Mouse (Mus musculus): ENCODE data around the gene Arl9. TPM values are rescaled to one million over a fixed set of nuclear protein-coding genes. Genes with fewer than 3 reads are reported as not detected.
"Not testable (repeated sequence)": the region's sequence is repeated elsewhere in the genome, so short reads cannot be mapped to it uniquely, and the experiment has no call there.

Arl9 gene
- polyA plus RNA-seq (2016; fragmentation: Nextera tagmentation; extraction: Ambion mirVana): not detected in 2 replicates

GRCm38 (mm10) chr5:77004051-77004821 lies at the start of gene Arl9:
Gene Arl9 (plus strand): TSS chr5:77004055.
- ATAC-seq (ENCODE audit: low FRiP score, low read depth): no peak
- Histone ChIP-seq H3K4me2 (replicated peaks) (no peak within 1 kb of the TSS), H3K27ac (replicated peaks) (no peak within 1 kb of the TSS), H3K9ac (replicated peaks) (no peak within 1 kb of the TSS), H3K36me3 (peaks cover 18% of the 10 kb centered on the region), H3K4me3 (no peak within 1 kb of the TSS), H3K27me3 (no peaks in the 10 kb centered on the region), H3K9me3 (no peaks in the 10 kb centered on the region), H3K4me1 (no peaks in the 10 kb centered on the region)
- 96% methylated on average over 6 of the region's 6 CpGs for WGBS

- Histone ChIP-seq H3K4me1 (peaks cover 24% of the 10 kb centered on the region), H3K27me3 (no peaks in the 10 kb centered on the region), H3K4me3 (no peak overlapping the region), H3K4me2 (replicated peaks) (no peak overlapping the region), H3K9ac (replicated peaks) (no peak overlapping the region), H3K36me3 (peaks cover 36% of the 10 kb centered on the region), H3K9me3 (no peaks in the 10 kb centered on the region), H3K27ac (replicated peaks) (no peak overlapping the region)
- no peak for ATAC-seq (ENCODE audit: low FRiP score, low read depth)
- 86% methylated on average over 6 of the region's 6 CpGs for WGBS
Observed at GRCm38 (mm10) chr5:76954271-76954900, 49.5 kb upstream of the Arl9 start.

- Histone ChIP-seq H3K36me3 (peaks cover 46% of the 10 kb centered on the region), H3K4me2 (replicated peaks) (no peak overlapping the region), H3K9ac (replicated peaks) (no peak overlapping the region), H3K27ac (replicated peaks) (no peak overlapping the region), H3K4me1 (peaks cover 14% of the 10 kb centered on the region), H3K27me3 (no peaks in the 10 kb centered on the region), H3K9me3 (no peaks in the 10 kb centered on the region), H3K4me3 (no peak overlapping the region)
- ATAC-seq (ENCODE audit: low FRiP score, low read depth): no peak
- WGBS: 94% methylated on average over 4 of the region's 4 CpGs
Observed at GRCm38 (mm10) chr5:76955474-76955873, 48.4 kb upstream of the Arl9 start.

- H3K27ac ChIP-seq (replicated peaks): no peak overlapping the region
- H3K9ac ChIP-seq (replicated peaks): no peak overlapping the region
- peaks cover 4% of the 10 kb centered on the region; the same call in 1 of the 2 replicates for H3K4me1 ChIP-seq
- 93% methylated on average over 1 of the region's 1 CpGs for WGBS
- no peak overlapping the region for H3K4me3 ChIP-seq
- H3K4me2 ChIP-seq (replicated peaks): no peak overlapping the region
- no peaks in the 10 kb centered on the region for H3K27me3 ChIP-seq
- peaks cover 71% of the 10 kb centered on the region for H3K36me3 ChIP-seq
- ATAC-seq (ENCODE audit: low FRiP score, low read depth): no peak
- H3K9me3 ChIP-seq: no peaks in the 10 kb centered on the region
Observed at GRCm38 (mm10) chr5:76957954-76958353, 45.9 kb upstream of the Arl9 start.

GRCm38 (mm10) chr5:76959587-76959986 lies 44.3 kb upstream of the Arl9 start:
- no peaks in the 10 kb centered on the region for H3K4me1 ChIP-seq
- H3K9ac ChIP-seq (replicated peaks): no peak overlapping the region
- no peaks in the 10 kb centered on the region for H3K9me3 ChIP-seq
- no peak overlapping the region for H3K4me2 ChIP-seq (replicated peaks)
- peaks cover 83% of the 10 kb centered on the region for H3K36me3 ChIP-seq
- ATAC-seq (ENCODE audit: low FRiP score, low read depth): no peak
- 87% methylated on average over 5 of the region's 5 CpGs for WGBS
- no peak overlapping the region for H3K4me3 ChIP-seq
- H3K27me3 ChIP-seq: no peaks in the 10 kb centered on the region
- H3K27ac ChIP-seq (replicated peaks): no peak overlapping the region

- H3K36me3 ChIP-seq: peaks cover 82% of the 10 kb centered on the region
- no peaks in the 10 kb centered on the region for H3K27me3 ChIP-seq
- no peak for ATAC-seq (ENCODE audit: low FRiP score, low read depth)
- WGBS: 84% methylated on average over 11 of the region's 11 CpGs
- H3K4me2 ChIP-seq (replicated peaks): no peak overlapping the region
- H3K9me3 ChIP-seq: no peaks in the 10 kb centered on the region
- no peaks in the 10 kb centered on the region for H3K4me1 ChIP-seq
- H3K4me3 ChIP-seq: no peak overlapping the region
- no peak overlapping the region for H3K27ac ChIP-seq (replicated peaks)
- H3K9ac ChIP-seq (replicated peaks): no peak overlapping the region
Observed at GRCm38 (mm10) chr5:76962545-76962944, 41.3 kb upstream of the Arl9 start.

- Histone ChIP-seq H3K27ac (replicated peaks) (no peak overlapping the region), H3K4me2 (replicated peaks) (no peak overlapping the region), H3K27me3 (no peaks in the 10 kb centered on the region), H3K9me3 (no peaks in the 10 kb centered on the region), H3K9ac (replicated peaks) (no peak overlapping the region), H3K4me1 (no peaks in the 10 kb centered on the region), H3K36me3 (peaks cover 82% of the 10 kb centered on the region), H3K4me3 (no peak overlapping the region)
- 90% methylated on average over 3 of the region's 3 CpGs for WGBS
- ATAC-seq (ENCODE audit: low FRiP score, low read depth): no peak
Observed at GRCm38 (mm10) chr5:76964651-76965050, 39.2 kb upstream of the Arl9 start.

- H3K4me2 ChIP-seq (replicated peaks): no peak overlapping the region
- H3K9me3 ChIP-seq: no peaks in the 10 kb centered on the region
- no peaks in the 10 kb centered on the region for H3K27me3 ChIP-seq
- WGBS: 85% methylated on average over 5 of the region's 5 CpGs
- no peak for ATAC-seq (ENCODE audit: low FRiP score, low read depth)
- peaks cover 9% of the 10 kb centered on the region for H3K4me1 ChIP-seq
- no peak overlapping the region for H3K27ac ChIP-seq (replicated peaks)
- no peak overlapping the region for H3K9ac ChIP-seq (replicated peaks)
- peaks cover 46% of the 10 kb centered on the region for H3K36me3 ChIP-seq
- H3K4me3 ChIP-seq: no peak overlapping the region
Observed at GRCm38 (mm10) chr5:76969250-76969649, 34.6 kb upstream of the Arl9 start.

GRCm38 (mm10) chr5:76971115-76971514 lies 32.7 kb upstream of the Arl9 start:
- whole genome bisulfite sequencing: 91% methylated on average over 1 of the region's 1 CpGs
- H3K9me3 ChIP-seq; H3K9ac ChIP-seq (replicated peaks); H3K27me3 ChIP-seq; ATAC-seq (ENCODE audit: low FRiP score, low read depth); H3K4me3 ChIP-seq; H3K27ac ChIP-seq (replicated peaks); H3K4me2 ChIP-seq (replicated peaks): not testable (repeated sequence)
- peaks cover 36% of the 10 kb centered on the region for H3K36me3 ChIP-seq
- H3K4me1 ChIP-seq: peaks cover 17% of the 10 kb centered on the region

GRCm38 (mm10) chr5:76973488-76973887 lies 30.4 kb upstream of the Arl9 start:
- Histone ChIP-seq H3K27ac (replicated peaks) (no peak overlapping the region), H3K4me1 (peaks cover 17% of the 10 kb centered on the region), H3K9ac (replicated peaks) (peak overlapping the region; percentile 82; the same call in 1 of the 2 replicates), H3K4me3 (peak overlapping the region; percentile 88), H3K27me3 (no peaks in the 10 kb centered on the region), H3K9me3 (no peaks in the 10 kb centered on the region), H3K4me2 (replicated peaks) (peak overlapping the region; percentile 91), H3K36me3 (peaks cover 27% of the 10 kb centered on the region)
- 74% methylated on average over 3 of the region's 3 CpGs for WGBS
- no peak for ATAC-seq (ENCODE audit: low FRiP score, low read depth)

- no peaks in the 10 kb centered on the region for H3K9me3 ChIP-seq
- ATAC-seq (ENCODE audit: low FRiP score, low read depth): peak; percentile 52
- peaks cover 17% of the 10 kb centered on the region for H3K4me1 ChIP-seq
- H3K27me3 ChIP-seq: no peaks in the 10 kb centered on the region
- peaks cover 26% of the 10 kb centered on the region for H3K36me3 ChIP-seq
- H3K27ac ChIP-seq (replicated peaks): peak overlapping the region; percentile 84; the same call in 1 of the 2 replicates
- 3% methylated on average over 17 of the region's 17 CpGs for WGBS
- peak overlapping the region; percentile 88 for H3K4me3 ChIP-seq
- H3K9ac ChIP-seq (replicated peaks): peak overlapping the region; percentile 82
- H3K4me2 ChIP-seq (replicated peaks): peak overlapping the region; percentile 91
Observed at GRCm38 (mm10) chr5:76974207-76974553, 29.7 kb upstream of the Arl9 start.

- Histone ChIP-seq H3K9ac (replicated peaks) (peak within 1 kb of the TSS; percentile 82), H3K36me3 (peaks cover 26% of the 10 kb centered on the region), H3K27ac (replicated peaks) (peak within 1 kb of the TSS; percentile 84), H3K4me1 (peaks cover 17% of the 10 kb centered on the region), H3K4me2 (replicated peaks) (peak within 1 kb of the TSS; percentile 91), H3K9me3 (no peaks in the 10 kb centered on the region), H3K4me3 (peak within 1 kb of the TSS; percentile 88), H3K27me3 (no peaks in the 10 kb centered on the region)
- WGBS: under 1% methylated on average over 56 of the region's 60 CpGs
- peak; percentile 93 for ATAC-seq (ENCODE audit: low FRiP score, low read depth)
Observed at GRCm38 (mm10) chr5:76974554-76975285, 29.1 kb upstream of the Arl9 start, which contains the start of gene Srp72. Gene Srp72 (plus strand): TSS chr5:76974683.
